Mouse (Mus musculus) forebrain, embryonic 11.5 days (tissue): Measurements from ENCODE around the gene Gaa. TPM values are rescaled to one million over a fixed set of nuclear protein-coding genes. Genes with fewer than 3 reads are reported as not detected.

ENCODE experiments used
- ATAC-seq: fragments of 200-750 bp; cut with Nextera tagmentation; replicated peaks from 2 replicates; pipeline ENCODE4 v1.8.0; 2017; ENCODE audit warnings: moderate TSS enrichment; ENCODE audit not compliant: low FRiP score
- DNase-seq: peaks from one replicate; pipeline ENCODE4 v3.0.0-alpha.2; 2017; ENCODE audit warnings: low spot score
- H3K27ac ChIP-seq: fragments of 300-500 bp; sonication (generic); 2 replicates; pipeline ENCODE4 v1.5.1; 2014; ENCODE audit warnings: low read depth, low read length
- H3K27me3 ChIP-seq: fragments of 300-500 bp; sonication (generic); 2 replicates; pipeline ENCODE4 v1.6.1; 2014; ENCODE audit warnings: mild to moderate bottlenecking, low read length, mixed read lengths; ENCODE audit not compliant: control insufficient read depth, insufficient read depth
- H3K36me3 ChIP-seq: fragments of 300-500 bp; sonication (generic); 2 replicates; pipeline ENCODE4 v1.6.1; 2014; ENCODE audit warnings: mild to moderate bottlenecking, low read length, moderate library complexity, mixed read lengths; ENCODE audit not compliant: control insufficient read depth, insufficient read depth
- H3K4me1 ChIP-seq: fragments of 300-500 bp; sonication (generic); replicated peaks from 2 replicates; pipeline ENCODE4 v1.6.1; 2014; ENCODE audit warnings: low read length, mixed read lengths; ENCODE audit not compliant: control insufficient read depth, insufficient read depth
- H3K4me2 ChIP-seq: fragments of 300-500 bp; sonication (generic); 2 replicates; pipeline ENCODE4 v1.6.1; 2014; ENCODE audit warnings: low read depth, mild to moderate bottlenecking, low read length, moderate library complexity, mixed read lengths; ENCODE audit not compliant: severe bottlenecking
- H3K4me3 ChIP-seq: fragments of 300-500 bp; sonication (generic); 2 replicates; pipeline ENCODE4 v1.5.1; 2014; ENCODE audit warnings: low read depth, low read length
- H3K9ac ChIP-seq: fragments of 300-500 bp; sonication (generic); 2 replicates; pipeline ENCODE4 v1.6.1; 2014; ENCODE audit warnings: low read length
- H3K9me3 ChIP-seq: fragments of 300-500 bp; sonication (generic); 2 replicates; pipeline ENCODE4 v1.6.1; 2016; ENCODE audit warnings: low read length, mixed read lengths; ENCODE audit not compliant: control insufficient read depth
- WGBS: fragments of 180-500 bp; shearing (Covaris S2); extraction: QIAGEN DNeasy Blood & Tissue Kit; methylation state at CpG from one replicate; pipeline ENCODE4 v1.1.7; 2014; 5-methylcytosine and 5-hydroxymethylcytosine counted together
- polyA plus RNA-seq: library from polyadenylated mRNA; unstranded; fragments of >200 nt; fragmentation: Nextera tagmentation; extraction: Ambion mirVana; gene quantifications from 2 replicates; pipeline ENCODE4 v1.2.1, GENCODE M21; 2014

The Gaa gene
- polyA plus RNA-seq, 1 experiment from 2014 or later: 28.4 TPM

GRCm38 (mm10) chr11:119228091-119228781 is 39.5 kb upstream of the Gaa start, which contains the start of the genes Tbc1d16 and Ccdc40:
Gene Tbc1d16 (minus strand): TSS chr11:119228499.
Gene Ccdc40 (plus strand): TSS chr11:119228572.
- Histone ChIP-seq H3K27ac (peak within 1 kb of the TSS; percentile 87), H3K4me3 (peak within 1 kb of the TSS; percentile 75), H3K4me1 (peaks cover 18% of the 10 kb centered on the region; the same call in 1 of the 2 replicates), H3K36me3 (peaks cover 3% of the 10 kb centered on the region), H3K9me3 (no peaks in the 10 kb centered on the region), H3K9ac (peak within 1 kb of the TSS; percentile 88), H3K4me2 (peak within 1 kb of the TSS; percentile 96), H3K27me3 (no peaks in the 10 kb centered on the region)
- ATAC-seq: peak; percentile 89
- DNase-seq: peak; percentile 91
- WGBS: under 1% methylated on average over 62 of the region's 66 CpGs

GRCm38 (mm10) chr11:119228846-119229626 is 38.7 kb upstream of the Gaa start:
- Histone ChIP-seq H3K4me3 (peak overlapping the region; percentile 75), H3K27me3 (no peaks in the 10 kb centered on the region), H3K9me3 (no peaks in the 10 kb centered on the region), H3K4me1 (peaks cover 18% of the 10 kb centered on the region; the same call in 1 of the 2 replicates), H3K36me3 (peaks cover 3% of the 10 kb centered on the region), H3K27ac (peak overlapping the region; percentile 87), H3K9ac (peak overlapping the region; percentile 88), H3K4me2 (peak overlapping the region; percentile 96)
- under 1% methylated on average over 34 of the region's 34 CpGs for WGBS
- ATAC-seq: peak; percentile 90
- DNase-seq: peak; percentile 92

GRCm38 (mm10) chr11:119234770-119235169 is 32.9 kb upstream of the Gaa start:
- WGBS: 96% methylated on average over 10 of the region's 10 CpGs
- peaks cover 3% of the 10 kb centered on the region for H3K36me3 ChIP-seq

GRCm38 (mm10) chr11:119235596-119235995 is 32.1 kb upstream of the Gaa start:
- peaks cover 3% of the 10 kb centered on the region for H3K36me3 ChIP-seq
- no peak overlapping the region for H3K9ac ChIP-seq

More at GRCm38 (mm10) chr11:119234770-119235169, 32.9 kb upstream of the Gaa start:
- Histone ChIP-seq H3K9me3 (no peaks in the 10 kb centered on the region; the same call in 1 of the 2 replicates), H3K4me3 (no peak overlapping the region), H3K4me1 (peaks cover 7% of the 10 kb centered on the region; the same call in 1 of the 2 replicates), H3K9ac (no peak overlapping the region), H3K27ac (no peak overlapping the region), H3K4me2 (no peak overlapping the region), H3K27me3 (no peaks in the 10 kb centered on the region)
- ATAC-seq (no peak), DNase-seq (no peak)

GRCm38 (mm10) chr11:119236354-119236753 is 31.3 kb upstream of the Gaa start:
- Histone ChIP-seq H3K4me3 (no peak overlapping the region), H3K4me1 (peaks cover 2% of the 10 kb centered on the region; the same call in 1 of the 2 replicates), H3K4me2 (no peak overlapping the region), H3K36me3 (peaks cover 3% of the 10 kb centered on the region), H3K27me3 (no peaks in the 10 kb centered on the region), H3K9me3 (no peaks in the 10 kb centered on the region; the same call in 1 of the 2 replicates), H3K9ac (no peak overlapping the region), H3K27ac (no peak overlapping the region)
- ATAC-seq: no peak
- no peak for DNase-seq
- 58% methylated on average over 8 of the region's 8 CpGs for WGBS

More at GRCm38 (mm10) chr11:119235596-119235995, 32.1 kb upstream of the Gaa start:
- DNase-seq (peak; percentile 81), ATAC-seq (no peak)
- 81% methylated on average over 4 of the region's 4 CpGs for WGBS
- no peaks in the 10 kb centered on the region; the same call in 1 of the 2 replicates for H3K9me3 ChIP-seq
- H3K4me3 ChIP-seq: no peak overlapping the region
- peaks cover 2% of the 10 kb centered on the region; the same call in 1 of the 2 replicates for H3K4me1 ChIP-seq
- H3K27me3 ChIP-seq: no peaks in the 10 kb centered on the region
- H3K4me2 ChIP-seq: no peak overlapping the region
- no peak overlapping the region for H3K27ac ChIP-seq

- no peak for ATAC-seq
- H3K4me1 ChIP-seq: peaks cover 2% of the 10 kb centered on the region; the same call in 1 of the 2 replicates
- no peaks in the 10 kb centered on the region; the same call in 1 of the 2 replicates for H3K36me3 ChIP-seq
- no peak overlapping the region for H3K4me2 ChIP-seq
- no peak for DNase-seq
- no peaks in the 10 kb centered on the region for H3K27me3 ChIP-seq
- no peak overlapping the region for H3K4me3 ChIP-seq
- no peak overlapping the region for H3K27ac ChIP-seq
- H3K9me3 ChIP-seq: no peaks in the 10 kb centered on the region; the same call in 1 of the 2 replicates
- 68% methylated on average over 3 of the region's 3 CpGs for WGBS
- no peak overlapping the region for H3K9ac ChIP-seq
These were observed 30.7 kb upstream of the Gaa start for GRCm38 (mm10) chr11:119237007-119237406.

GRCm38 (mm10) chr11:119237568-119238304 is 30.0 kb upstream of the Gaa start:
- DNase-seq: no peak
- Histone ChIP-seq H3K4me3 (no peak overlapping the region), H3K4me1 (peaks cover 2% of the 10 kb centered on the region; the same call in 1 of the 2 replicates), H3K9ac (peak overlapping the region; percentile 43), H3K4me2 (peak overlapping the region; percentile 19; the same call in 1 of the 2 replicates), H3K9me3 (no peaks in the 10 kb centered on the region; the same call in 1 of the 2 replicates), H3K36me3 (no peaks in the 10 kb centered on the region; the same call in 1 of the 2 replicates), H3K27ac (no peak overlapping the region), H3K27me3 (no peaks in the 10 kb centered on the region)
- 34% methylated on average over 20 of the region's 20 CpGs for WGBS
- 0 out of 2 replicates have a peak, but pooled peaks have one; percentile 15 for ATAC-seq
